Mouse (Mus musculus) neural tube, embryonic 10.5 days (tissue): ENCODE measurements around the gene Ssxb8.
"Not testable (repeated sequence)": the region's sequence is repeated elsewhere in the genome, so short reads cannot be mapped to it uniquely, and the experiment has no call there.

Source experiments
- DNase-seq: peaks from one replicate; pipeline ENCODE4 v3.0.0-alpha.2; 2017; ENCODE audit warnings: low spot score; ENCODE audit errors: extremely low spot score

Ssxb8 gene

DNA sequence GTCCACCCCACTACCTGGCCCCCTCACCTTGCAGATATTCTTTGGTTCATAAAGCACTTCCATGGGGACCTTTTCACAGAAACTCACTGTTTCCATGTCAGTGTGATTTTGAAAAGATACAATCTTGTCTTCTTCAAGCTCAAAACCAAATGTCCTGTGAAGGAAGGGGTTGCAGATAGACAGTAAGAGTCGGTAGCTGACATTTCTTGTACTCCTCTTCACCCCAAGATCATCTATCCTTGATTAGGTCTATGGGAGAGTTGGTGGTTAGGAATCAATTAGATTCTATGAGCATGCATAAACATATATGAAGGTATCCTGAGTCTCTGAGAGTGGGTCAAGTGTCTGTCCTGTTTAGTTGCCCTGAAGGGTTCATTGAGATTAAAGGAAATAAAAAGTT lies at the start of gene Ssxb8:
Gene Ssxb8, minus strand, starts transcription at position 101 of the 400 bp plus-strand sequence.
- DNase-seq = not testable (repeated sequence)

GRCm38 (mm10) chrX:8732907-8733306 lies 42.3 kb upstream of the Ssxb8 start:
- DNase-seq = no peak

DNA sequence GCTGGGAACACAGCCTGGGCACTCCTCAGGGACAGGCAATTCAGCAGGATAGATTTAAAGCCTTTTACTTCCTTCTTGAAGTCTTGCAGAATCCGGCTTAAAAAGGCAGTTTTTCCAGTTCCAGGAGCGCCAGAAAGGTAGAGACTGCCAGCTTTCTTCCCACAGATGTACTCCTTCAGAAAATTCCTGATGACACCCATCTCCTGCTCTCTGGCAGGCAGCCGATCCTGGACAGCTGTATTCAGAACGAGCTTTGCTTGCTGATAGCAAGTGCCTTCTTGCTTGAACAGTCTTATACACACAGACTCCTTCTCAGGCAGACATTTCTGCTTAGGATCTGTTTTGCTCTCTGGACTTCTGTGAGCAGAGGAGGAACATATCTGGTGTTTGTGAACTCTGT lies 27.6 kb downstream of the Ssxb8 start:
- DNase-seq = no peak
